Mouse (Mus musculus) adrenal gland, postnatal 4 days (tissue): ENCODE measurements around the gene Sec24c. TPM values are rescaled to one million over a fixed set of nuclear protein-coding genes. Genes with fewer than 3 reads are reported as not detected.

Experiments
- DNase-seq, 2 experiments: peaks; one replicate each; pipeline ENCODE4 v3.0.0; 2021 to 2022; ENCODE audit warnings: low spot score in 2 of 2, mixed read lengths in 2 of 2
- total RNA-seq, 2 experiments: library from RNA; stranded (reverse); gene quantifications; 2 replicates each; pipeline ENCODE4 v1.2.3; 2021

Sec24c gene
- total RNA-seq, 2 experiments from 2014 or later = 137 to 140 TPM

GRCm38 (mm10) chr14:20658902-20659301, 15.2 kb upstream of the Sec24c start:
- no peak for DNase-seq

GRCm38 (mm10) chr14:20659687-20660086, 14.4 kb upstream of the Sec24c start:
- DNase-seq = no peak

DNA sequence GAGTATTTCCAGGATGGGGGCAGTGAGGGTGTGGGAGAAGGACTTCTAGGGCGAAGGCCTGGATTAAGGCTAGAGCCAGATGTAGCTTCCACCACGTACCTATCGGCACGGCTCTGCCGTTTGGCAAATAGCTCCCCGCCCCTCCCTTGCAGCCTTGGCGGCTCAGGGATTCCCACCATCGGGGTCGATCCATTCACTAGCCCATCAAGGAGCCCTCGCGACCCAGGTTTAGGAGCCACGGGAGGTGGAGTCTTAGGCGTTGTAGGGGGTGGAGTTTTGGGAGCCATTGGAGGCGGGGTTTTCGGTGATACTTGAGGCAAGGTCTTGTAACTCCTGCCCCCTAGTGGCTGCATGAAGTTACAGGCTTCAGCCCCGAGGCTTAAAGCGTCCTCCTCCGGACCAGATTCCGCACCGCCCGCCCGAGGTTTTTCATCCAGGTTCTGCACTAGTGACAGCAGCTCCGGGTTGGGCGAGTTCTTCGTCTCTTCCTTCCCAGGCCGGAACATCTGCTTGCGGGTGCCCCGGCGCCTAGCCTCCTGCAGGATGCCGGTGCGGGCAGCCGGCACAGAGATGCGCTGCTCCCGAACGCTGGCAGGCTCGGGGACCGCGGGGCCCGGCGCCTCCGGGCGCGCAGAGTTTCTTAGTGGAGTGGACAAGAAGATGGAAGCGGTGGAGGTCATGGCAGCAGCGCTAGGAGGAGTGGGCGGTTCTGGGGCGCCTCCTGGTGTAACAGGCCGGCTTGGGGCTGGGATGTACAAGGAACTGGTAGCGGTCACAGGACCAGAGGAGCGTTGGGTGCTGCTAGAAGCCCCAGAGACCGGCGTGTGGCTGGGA, 13.1 kb upstream of the Sec24c start:
- DNase-seq = peak; percentile 67 to 89

GRCm38 (mm10) chr14:20661661-20662331, 12.3 kb upstream of the Sec24c start:
- no peak for DNase-seq

DNA sequence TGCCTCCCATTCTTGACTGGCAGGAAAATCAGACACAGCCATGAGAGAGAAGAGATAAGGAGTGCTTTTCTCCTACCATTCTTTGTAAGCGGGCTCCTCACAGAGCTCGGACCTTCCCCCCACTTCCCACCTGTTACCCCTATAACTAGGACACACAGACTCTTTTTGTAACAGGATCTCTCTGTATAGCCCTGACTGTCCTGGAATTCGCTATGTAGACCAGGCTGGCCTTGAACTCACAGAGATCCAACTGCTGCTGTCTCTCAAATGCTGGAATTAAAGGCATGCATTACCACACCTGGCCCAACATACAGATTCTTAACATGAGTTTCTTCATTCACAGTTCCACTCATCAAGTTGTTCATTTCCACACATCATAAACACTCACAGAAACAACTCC, 11.4 kb upstream of the Sec24c start:
- no peak for DNase-seq

- DNase-seq = no peak
These were observed 10.5 kb upstream of the Sec24c start for GRCm38 (mm10) chr14:20663601-20664000.

DNA sequence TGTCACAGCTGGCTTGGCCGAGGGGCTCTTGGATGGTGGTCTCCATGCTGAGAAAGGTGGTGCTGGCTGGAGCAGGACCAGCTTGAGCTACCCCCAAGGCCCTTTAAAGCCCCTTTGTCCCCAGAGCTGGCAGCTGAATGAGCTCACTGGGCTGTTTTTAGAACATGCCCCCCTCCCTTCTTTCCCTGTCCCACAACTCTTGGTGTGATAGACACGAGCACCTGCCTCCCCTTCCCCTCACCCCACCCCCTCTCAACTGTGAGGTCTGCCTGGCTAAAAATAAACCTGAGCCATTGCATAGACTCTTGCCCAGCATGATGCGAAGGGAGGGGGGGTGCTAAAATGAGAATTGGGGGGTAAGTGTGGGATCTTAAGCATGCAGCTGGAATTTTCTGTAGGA, 9.7 kb upstream of the Sec24c start:
- no peak for DNase-seq

DNA sequence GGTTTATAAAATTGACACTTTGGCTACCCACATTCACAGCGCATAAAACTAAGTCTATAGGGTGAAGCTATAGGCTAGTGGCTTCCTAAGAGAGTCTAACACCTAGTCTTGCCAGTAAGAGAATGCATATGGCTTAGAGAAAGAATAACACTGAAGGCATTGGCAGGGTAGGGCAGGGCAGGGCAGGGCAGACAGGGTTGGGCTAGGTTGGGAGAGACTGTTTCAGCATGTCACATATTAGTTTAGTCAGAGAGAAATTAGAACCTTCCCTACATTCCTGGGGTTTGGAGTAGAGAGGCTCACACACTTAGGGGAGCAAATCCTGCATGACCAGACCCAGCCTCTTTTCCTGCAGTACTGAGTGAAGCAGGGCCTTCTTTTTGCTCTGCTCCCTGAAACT, 6.6 kb upstream of the Sec24c start:
- DNase-seq = no peak

GRCm38 (mm10) chr14:20668154-20668810, 5.8 kb upstream of the Sec24c start, which contains the start of gene Synpo2l:
Gene Synpo2l (minus strand): TSS chr14:20668354.
- DNase-seq = no peak

- no peak for DNase-seq
These were observed 1.1 kb upstream of the Sec24c start for GRCm38 (mm10) chr14:20672990-20673389.

DNA sequence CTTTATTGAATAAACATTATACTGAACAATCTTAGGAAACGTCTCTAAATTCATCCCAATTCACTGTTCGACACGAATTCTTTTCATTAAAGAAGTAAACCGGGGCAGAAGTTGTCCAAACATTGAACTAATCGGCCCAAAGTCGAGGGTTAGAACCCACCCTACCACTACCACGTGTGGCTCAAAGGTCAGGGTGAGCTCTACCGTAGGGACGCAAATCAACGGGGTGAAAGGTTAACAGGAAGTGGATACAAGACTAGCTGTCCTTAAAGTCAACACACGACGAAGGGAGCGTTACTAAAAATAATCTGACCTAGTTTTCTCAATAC, 409 bp upstream of the Sec24c start:
- no peak for DNase-seq

DNA sequence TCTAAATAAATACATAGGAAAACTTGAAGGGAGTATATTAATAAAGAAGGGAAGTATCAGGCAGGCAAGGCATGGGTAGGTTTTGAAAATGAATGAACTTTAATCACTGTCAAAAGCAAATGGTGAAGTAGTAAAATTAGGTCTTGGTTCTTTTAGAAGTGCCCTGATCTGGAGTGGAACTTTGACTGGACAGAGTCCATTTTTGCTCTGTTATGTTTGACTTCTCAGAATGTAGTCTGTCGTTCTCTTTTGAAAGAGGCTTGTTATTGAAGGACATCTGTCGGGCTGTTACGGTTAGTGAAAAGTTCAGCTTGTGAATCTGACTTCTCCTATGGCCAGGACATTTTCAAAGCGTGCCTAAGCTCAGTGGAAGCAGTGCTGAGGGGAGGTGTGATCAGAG, 3.8 kb downstream of the Sec24c start:
- no peak for DNase-seq

- no peak for DNase-seq
These were observed 7.6 kb downstream of the Sec24c start for GRCm38 (mm10) chr14:20681742-20682141.

- no peak for DNase-seq
These were observed 8.4 kb downstream of the Sec24c start for GRCm38 (mm10) chr14:20682498-20682897.

GRCm38 (mm10) chr14:20686576-20686975, 12.5 kb downstream of the Sec24c start:
- no peak for DNase-seq

GRCm38 (mm10) chr14:20689009-20689408, 14.9 kb downstream of the Sec24c start:
- no peak for DNase-seq

GRCm38 (mm10) chr14:20691772-20692171, 17.7 kb downstream of the Sec24c start:
- DNase-seq = no peak

DNA sequence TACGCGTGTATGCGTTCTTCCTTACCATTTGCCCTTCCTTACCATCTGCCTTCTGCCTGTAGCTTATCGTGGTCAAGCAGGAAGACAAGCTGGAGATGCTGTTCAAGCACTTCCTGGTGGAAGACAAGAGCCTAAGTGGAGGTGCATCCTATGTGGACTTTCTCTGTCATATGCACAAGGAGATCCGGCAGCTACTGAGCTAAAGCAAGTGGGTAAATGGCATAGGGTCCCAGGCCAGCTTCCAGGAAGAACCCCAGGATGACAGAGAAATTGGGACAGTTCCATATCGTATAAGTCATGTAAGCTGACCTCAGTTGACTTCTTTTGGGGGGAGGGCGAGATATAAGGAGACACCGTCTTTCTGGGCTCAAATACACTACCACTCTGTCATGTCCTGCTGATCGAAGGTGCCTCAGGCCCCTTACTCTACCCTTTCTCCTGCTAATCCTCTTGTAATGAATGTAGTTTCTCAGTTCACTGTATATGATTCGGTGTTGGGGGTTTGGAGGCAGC, 19.5 kb downstream of the Sec24c start:
- DNase-seq = no peak

DNA sequence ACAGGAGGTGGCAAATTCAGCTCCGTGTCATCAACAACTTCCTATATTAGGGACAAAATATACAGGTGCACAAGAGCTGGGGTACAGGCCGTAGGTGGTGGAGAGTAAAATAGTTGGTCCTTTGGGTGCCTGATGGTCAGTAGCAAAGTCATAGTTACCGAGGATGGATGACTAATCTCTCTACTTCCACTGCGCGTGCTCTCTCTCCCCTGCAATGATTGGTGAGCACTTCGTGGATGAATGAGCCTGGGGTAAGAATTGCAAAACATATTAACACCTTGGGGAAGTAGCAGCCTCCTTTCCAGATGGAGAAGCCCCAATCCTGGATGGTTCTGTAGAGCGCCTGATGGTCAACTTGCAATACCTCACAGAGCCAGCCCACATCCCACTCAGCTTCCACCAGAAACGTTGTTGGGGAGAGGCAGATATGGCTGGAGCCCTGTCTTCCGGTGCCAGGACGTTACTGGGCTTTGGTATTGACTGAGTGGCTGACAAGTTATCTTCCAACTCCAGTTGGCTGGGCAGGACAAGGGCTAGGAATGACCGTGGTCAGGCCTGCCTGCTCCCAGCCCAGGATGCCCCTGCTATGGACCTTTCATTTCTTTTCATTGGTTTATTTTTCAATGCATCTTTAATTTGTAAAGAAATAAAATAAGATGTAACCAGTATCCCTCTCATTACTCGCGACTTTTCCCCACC, 20.2 kb downstream of the Sec24c start:
- no peak for DNase-seq

DNA sequence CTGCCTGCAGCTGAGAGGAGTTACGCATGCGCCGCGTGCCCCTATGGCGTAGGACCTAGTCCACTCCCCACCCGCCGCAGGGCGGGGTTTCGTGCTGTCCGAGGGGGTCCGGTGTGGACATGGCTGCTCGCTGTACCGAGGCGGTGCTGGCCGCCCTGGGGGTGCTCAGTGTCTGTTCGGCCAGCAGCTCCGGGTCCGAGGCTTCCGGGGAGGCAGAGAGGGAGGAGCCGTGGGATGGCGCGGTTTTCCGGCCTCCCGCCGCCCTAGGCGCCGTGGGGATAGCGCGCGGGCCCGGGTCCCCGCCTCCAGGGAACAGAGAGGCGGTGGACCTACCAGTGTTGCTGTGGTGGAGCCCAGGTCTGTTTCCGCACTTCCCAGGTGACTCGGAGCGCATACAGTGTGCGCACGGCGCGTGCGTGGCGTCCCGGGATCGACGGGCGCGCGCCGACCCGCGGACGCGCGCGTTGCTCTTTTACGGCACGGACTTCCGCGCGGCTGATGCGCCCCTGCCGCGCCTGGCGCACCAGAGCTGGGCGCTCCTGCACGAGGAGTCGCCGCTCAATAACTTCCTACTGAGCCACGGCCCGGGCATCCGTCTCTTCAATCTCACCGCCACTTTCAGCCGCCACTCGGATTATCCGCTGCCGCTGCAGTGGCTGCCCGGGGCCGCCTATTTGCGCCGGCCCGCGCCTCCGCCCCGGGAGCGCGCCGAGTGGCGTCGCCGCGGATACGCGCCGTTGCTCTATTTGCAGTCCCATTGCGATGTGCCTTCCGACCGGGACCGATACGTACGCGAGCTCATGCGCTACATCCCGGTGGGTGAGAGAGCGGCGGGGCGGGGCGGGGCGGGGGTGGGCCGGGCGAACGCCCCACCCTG, 21.0 kb downstream of the Sec24c start, which contains the start of gene Fut11:
TSS of gene Fut11 (plus strand) at position 85 of the 877 bp plus-strand sequence.
- peak; percentile 76 to 81 for DNase-seq
